Mouse (Mus musculus): ENCODE data around the gene Cyp11a1.

- no peak for TF ChIP-seq CTCF (IDR thresholded peaks at IDR 0.05; ENCODE audit: insufficient read depth, low read length)
- no peak for TF ChIP-seq POLR2A (IDR thresholded peaks at IDR 0.05; ENCODE audit: borderline replicate concordance, extremely low read depth, low read depth, low read length)
Observed at GRCm38 (mm10) chr9:58031895-58032294, 25.7 kb downstream of the Cyp11a1 start.

All from lung, adult 2 months (tissue).